Mouse (Mus musculus) adrenal gland, adult 18-20 months (tissue): ENCODE measurements around the gene Astn2. TPM values are rescaled to one million over a fixed set of nuclear protein-coding genes. Genes with fewer than 3 reads are reported as not detected.

Experiments used
- DNase-seq, 2 experiments: peaks; one replicate each; pipeline ENCODE4 v3.0.0; 2021 to 2022; ENCODE audit warnings: low spot score in 2 of 2
- total RNA-seq, 2 experiments: library from RNA; stranded (reverse); gene quantifications; 1 replicate in 1 of 2; 2 replicates in 1 of 2; pipeline ENCODE4 v1.2.3; 2021

Astn2 gene
- total RNA-seq, 2 experiments from 2014 or later = 1.3 to 1.8 TPM

DNA sequence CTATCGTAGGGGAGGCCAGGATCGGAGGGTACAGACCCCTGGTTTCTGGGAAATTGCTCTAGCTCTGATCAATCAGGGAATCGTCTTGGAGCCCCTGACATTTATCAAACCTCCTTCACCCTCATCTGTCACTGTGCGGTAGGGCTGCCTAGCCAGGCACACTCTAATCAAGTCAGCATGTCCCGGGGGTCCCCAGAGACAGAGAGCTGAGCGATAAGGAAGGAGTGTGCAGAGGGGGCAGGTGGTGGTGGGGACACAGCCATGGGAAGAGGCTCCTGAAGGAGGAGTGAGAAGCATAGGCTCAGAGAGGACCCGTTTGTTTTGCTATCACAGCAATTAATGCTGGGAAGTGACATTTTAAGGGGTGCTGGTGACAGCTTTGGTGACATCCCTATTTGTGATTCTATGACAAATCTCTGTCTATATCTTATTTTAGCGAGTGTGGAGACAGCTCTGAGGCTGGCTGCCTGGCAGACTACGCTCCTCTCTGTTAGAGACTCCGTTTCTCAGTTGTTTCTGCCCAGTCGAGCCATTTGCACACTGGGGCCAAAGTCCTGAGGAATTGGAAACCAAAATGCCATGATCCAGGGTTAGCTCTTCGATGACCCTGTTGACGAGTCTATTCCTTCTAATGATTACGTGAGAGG, 228.4 kb downstream of the Astn2 start:
- no peak for DNase-seq

DNA sequence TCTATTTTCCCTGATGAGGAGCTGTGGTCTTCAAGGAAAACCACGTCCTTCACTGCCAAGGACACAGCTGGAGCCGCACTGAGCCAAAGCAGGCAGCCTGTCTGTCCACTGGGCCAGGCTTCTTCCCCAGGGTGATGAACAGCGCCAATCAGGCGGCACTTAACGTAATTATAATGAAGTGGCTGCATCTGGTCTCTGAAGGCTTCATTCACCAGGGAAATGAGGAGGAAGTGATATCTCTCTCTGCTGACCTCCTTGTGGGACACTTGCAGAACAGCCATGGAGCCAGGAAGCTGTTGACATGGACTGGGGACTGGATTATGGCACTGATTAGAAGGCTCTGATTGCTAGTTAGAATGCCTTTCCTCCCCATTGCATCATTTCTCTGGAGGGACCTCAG, 232.8 kb downstream of the Astn2 start:
- DNase-seq = no peak

DNA sequence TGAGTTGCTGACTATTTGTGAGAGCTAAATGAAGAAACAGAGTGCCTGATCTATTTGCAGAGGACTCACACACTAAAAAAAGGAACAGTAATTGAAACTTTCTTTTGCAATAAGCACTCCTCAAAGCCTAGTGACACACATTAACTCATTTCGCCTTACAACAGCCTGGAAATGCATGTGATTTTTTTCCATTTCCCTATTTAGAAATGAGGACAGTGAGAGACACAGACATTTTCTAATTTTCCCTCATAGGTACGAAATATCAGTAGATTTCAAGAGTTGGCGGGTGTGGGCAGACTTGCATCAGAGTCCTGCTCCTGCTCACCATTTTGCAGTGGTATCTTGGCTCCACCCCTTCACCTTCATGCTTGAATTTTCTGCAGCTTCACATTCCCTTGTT, 233.6 kb downstream of the Astn2 start:
- no peak for DNase-seq

- no peak for DNase-seq
Measured at GRCm38 (mm10) chr4:66169485-66169884, 234.9 kb downstream of the Astn2 start.

DNA sequence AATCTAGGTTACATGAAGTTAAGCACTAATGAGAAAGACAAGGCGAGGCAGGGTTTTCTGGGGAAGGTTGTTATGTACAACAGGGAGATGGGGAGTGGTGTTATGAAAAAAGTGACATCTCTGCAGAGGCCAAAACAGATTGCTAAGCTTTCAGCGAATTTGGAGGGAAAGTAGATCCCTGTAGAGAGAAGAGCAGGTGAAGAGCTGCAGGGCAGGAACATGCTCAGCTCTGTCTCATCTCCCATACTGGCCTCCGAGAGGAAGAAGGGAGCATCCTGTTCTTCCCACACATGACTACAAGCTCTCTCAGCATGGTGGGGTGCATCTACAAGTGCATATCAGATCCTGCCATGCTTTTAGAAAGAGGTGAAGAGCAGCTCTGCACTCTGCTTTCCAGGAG, 245.7 kb downstream of the Astn2 start:
- DNase-seq = no peak

DNA sequence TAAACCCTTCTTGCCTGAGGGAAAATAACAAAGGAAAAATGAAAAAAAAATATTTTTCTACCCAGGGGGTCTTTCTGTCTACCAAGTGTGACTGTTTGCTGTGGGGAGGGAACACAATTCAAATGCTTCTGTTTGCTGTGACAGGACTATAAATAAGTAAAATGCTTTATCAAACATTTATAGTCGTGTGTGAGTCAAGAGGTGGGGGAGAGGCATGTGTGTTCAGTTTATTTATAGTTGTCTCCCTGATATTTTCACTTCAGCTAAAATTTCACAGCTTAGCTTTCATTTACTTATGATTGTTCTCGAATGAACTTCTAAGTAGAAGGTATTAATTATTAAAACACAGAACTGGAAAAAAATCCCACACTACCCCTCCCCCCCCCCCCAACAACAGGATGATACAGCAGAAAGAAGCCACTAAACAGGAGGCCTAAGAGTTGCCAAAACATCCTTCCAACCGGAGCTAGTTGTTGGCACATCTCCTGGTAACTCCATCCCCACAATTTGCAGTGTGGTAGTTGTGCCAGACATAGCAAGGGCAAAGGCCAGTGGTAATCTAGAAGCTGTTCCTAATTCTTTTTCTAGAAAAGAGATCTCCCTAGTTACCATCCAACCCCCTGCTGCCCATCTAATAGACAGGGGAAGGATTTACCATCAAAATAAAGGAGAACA, 246.8 kb downstream of the Astn2 start:
- no peak for DNase-seq

GRCm38 (mm10) chr4:66146546-66146945, 257.9 kb downstream of the Astn2 start:
- DNase-seq = no peak

DNA sequence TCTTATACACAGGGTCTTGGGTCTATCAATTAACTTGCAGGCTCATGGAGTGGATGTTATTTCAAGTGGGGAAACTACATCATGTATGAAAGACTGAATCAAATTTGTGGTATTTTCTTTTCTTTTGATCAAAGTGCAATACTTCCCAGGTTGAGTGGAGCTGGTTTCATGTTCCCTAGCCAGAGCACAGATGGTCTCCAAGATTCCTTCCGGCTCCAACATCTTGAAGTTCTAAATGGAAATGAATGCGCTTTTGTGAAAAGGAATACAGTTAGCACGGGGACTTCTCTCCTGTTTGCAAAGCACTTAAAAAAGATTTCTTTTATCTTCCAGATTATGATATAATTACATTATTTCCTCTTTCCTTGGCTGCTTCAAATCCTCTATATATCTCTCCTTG, 278.2 kb downstream of the Astn2 start:
- no peak for DNase-seq

GRCm38 (mm10) chr4:66122766-66123358, 281.5 kb downstream of the Astn2 start:
- DNase-seq = no peak

DNA sequence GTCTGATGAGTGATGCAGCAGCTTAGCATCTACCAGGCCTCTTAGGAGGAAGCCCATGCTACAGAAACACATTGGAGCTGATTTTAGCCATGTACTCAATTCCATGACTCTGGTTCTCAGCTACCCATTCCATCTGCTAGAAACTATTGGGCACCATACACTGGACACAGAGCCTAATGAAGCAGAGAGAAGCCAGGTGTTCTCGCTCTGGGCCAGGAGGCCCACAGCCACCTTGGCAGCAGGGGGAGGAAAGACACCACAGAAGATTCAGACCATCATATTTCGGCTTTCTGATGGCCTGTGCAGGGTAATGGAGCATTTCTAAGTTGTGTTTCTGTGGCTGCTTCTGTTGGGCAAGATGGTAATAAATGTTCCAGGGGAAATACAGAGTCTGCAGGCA, 290.2 kb downstream of the Astn2 start:
- DNase-seq = no peak

DNA sequence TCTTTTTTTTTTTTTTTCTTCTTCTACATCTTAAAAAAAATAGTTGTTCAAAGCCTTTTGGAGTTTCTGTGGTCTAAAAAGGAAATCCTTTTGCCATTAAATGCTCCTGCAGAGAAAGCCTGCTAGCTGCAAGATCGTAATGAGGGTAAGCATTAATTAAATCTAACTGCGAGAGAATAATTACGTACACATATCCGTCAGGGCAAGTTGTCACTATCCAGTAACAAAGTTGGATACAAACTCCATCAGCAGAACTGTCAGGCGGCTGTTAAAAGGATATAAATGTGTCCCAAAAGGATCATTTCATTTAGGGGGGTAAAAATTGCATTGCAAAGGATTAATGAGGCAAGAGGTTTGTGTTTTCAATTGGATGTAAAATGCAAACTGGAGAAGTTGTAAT, 302.4 kb downstream of the Astn2 start:
- DNase-seq = no peak

GRCm38 (mm10) chr4:66097629-66098028, 306.8 kb downstream of the Astn2 start:
- DNase-seq = no peak

- DNase-seq = no peak
Measured at GRCm38 (mm10) chr4:66096104-66096503, 308.3 kb downstream of the Astn2 start.

DNA sequence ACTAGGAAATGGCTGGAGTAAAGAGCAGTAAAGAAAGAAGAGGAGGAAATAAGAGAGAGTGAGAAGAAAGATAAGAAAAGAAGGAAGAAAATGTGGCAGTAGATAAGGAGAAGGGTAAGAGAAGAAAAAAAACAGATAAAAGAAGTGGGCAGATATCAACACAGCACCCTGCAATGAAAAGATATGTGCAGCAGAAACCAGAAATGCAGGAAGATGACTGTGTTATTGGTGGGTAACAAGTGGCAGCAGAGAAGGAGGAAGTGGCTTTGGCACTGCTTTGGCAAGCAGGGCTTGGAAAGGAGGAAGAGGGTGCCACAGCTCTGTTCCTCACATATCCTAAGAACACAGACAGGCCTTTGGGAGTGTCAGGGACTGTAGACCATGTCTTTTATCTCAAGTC, 347.2 kb downstream of the Astn2 start:
- DNase-seq = no peak

DNA sequence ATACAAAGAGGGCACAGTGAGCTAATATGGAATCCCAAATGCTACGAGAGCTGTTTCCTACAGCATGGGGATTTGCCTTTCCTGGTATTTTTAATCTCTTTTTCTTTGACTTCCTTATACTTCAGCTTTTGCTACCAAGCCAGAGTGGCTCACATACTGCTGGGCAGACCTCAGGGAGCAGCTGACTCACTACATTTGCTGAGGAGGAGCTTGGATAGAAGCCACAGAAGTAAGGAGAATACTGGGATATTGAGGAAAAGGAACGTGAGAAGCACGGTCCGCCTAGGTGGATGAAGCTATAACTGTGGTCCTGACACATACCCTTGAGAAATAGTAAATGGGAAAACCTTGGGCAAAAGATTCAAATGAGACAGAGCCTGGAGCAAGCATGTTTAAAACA, 348.7 kb downstream of the Astn2 start:
- no peak for DNase-seq

GRCm38 (mm10) chr4:66043014-66043672, 361.3 kb downstream of the Astn2 start:
- no peak for DNase-seq

DNA sequence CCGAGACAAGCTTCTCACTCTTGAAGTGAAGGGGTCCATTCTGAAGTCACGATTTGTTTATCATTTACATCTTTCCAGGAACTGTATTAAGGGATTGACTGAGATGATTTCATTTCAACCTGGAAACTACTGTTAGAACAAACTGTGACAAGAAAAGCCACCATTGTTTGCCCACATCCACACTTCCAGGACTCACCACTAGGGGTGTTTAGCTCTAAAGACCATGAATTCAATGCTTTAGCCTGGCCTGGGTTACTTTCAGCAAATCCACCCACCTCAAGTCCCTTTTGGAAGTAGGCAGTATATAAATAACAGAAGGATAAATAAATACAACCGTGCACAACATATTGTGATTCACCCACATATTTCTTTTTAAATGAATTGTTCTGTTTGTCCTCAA, 370.6 kb downstream of the Astn2 start:
- no peak for DNase-seq

DNA sequence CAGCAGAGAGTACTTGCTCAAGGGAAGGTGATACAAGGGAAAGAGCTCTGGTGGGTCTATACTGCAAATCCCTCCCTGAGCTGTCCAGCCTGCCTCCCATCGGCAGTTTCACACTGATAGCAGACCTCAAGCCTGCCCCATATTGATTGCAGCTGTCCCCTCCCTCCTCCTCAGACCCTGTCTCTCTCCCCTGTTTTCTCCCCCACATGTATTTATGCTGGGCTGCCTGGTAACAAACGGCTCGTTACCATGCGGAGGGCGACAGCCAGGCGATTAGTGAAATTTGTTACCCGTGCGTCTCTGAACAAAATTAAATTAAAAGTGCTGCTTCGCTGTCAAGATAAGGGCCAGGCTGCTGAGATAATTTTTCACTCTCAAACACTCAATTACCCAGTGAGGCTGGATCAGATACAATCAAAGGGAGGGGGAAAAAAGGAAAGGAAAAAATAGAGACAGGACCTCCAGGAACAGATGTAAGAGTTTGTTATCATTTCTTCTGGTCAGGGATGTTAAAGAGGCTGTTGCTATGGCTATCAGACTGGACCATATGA, 373.0 kb downstream of the Astn2 start:
- no peak for DNase-seq

DNA sequence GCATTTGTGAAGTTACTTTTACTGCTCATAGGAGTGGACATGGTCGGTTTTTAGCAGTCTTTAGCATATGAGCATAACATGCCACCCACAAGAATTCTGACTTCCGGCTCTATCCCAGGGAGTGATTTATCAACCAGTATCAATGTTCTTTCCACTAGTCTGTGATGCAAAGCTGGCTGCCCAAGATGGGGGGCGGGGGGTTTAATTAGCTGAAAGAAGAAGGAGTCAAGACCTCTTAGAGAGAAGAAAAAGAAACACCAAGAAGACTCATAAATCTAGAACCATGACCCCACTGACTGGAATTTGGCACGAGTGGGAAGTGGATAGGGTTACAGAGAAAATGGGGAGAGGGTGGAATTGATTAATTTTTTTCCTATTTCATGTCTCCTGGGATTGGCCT, 374.5 kb downstream of the Astn2 start:
- no peak for DNase-seq

DNA sequence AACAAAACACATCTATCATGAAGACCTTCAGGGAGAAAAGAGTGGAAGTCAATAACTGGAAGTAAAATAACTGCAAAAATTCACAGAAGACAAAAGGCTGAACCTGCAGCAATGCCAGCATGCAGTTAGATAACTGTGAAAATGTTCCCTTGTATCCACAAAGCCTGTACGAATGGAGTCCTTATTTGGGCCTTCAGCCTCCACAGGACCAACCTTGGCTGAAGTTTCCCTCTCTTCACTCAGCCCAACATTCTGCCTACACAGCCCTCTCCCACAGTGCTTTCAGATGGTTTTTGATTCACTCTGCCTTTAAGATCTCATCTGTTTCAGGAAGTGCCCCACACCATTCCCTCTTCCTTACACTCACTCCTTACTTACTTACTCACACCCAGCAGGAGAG, 376.5 kb downstream of the Astn2 start:
- no peak for DNase-seq

- DNase-seq = no peak
Measured at GRCm38 (mm10) chr4:66025393-66026062, 378.9 kb downstream of the Astn2 start.
